Comparison of ENCODE assay signal across 20 mouse cellular contexts in the genomic region with DNA sequence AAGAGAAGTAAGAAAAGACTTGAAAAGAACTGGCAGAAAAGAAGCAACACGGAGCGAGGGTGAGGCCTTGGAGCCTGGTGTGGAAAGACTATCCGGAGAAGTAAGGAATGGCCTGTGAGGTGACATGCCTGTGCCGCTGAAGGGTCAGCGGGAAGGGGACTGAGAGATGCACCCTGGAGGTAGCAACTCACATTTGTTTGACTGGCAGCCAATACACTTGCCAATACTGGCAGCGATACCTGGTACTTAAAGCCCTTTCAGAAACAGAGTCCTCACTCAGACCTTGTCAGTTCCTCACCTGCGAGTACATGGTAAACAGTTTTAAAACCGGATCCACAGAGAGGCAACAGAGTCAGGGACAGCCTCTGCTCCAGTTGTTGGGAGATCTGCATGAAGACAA. TPM values are rescaled to one million over a fixed set of nuclear protein-coding genes. Genes with fewer than 3 reads are reported as not detected.
"Had no signal": no experiment of that assay in that cellular context is flagged by ENCODE, and none has a peak within 500 bp of the region (broad histone marks: within the 10 kb centered on the region; RNA-seq: fewer than 3 reads in every experiment).

No protein-coding gene starts in this region.

- H3K4me1 ChIP-seq: kidney, embryonic 15.5 days; limb, embryonic 15.5 days; liver, embryonic 12.5 days; lung, embryonic 15.5 days; midbrain, embryonic 13.5 days; neural tube, embryonic 15.5 days had no signal

- H3K27me3 ChIP-seq: kidney, embryonic 15.5 days; limb, embryonic 15.5 days; liver, embryonic 12.5 days; lung, embryonic 15.5 days; midbrain, embryonic 13.5 days; neural tube, embryonic 15.5 days had no signal

- H3K9me3 ChIP-seq: kidney, embryonic 15.5 days; limb, embryonic 15.5 days; liver, embryonic 12.5 days; lung, embryonic 15.5 days; midbrain, embryonic 13.5 days; neural tube, embryonic 15.5 days had no signal

- H3K4me3 ChIP-seq: kidney, embryonic 15.5 days; left cerebral cortex, adult 2 months; limb, embryonic 15.5 days; liver, embryonic 12.5 days; lung, embryonic 15.5 days; midbrain, embryonic 13.5 days; myocyte; neural tube, embryonic 15.5 days had no signal

- H3K27ac ChIP-seq: kidney, embryonic 15.5 days; left cerebral cortex, adult 2 months; limb, embryonic 15.5 days; liver, embryonic 12.5 days; lung, embryonic 15.5 days; midbrain, embryonic 13.5 days; neural tube, embryonic 15.5 days had no signal

- DNase-seq: kidney, postnatal 14 days; right cerebral cortex, adult 18-20 months; right cerebral cortex, postnatal 25 days; thymus, postnatal 4 days had no signal

- H3K36me3 ChIP-seq: kidney, embryonic 15.5 days; limb, embryonic 15.5 days; liver, embryonic 12.5 days; lung, embryonic 15.5 days; midbrain, embryonic 13.5 days; neural tube, embryonic 15.5 days had no signal

RNA-seq across cellular contexts. Expression of a gene that starts 26.5 kb away (rescaled TPM):
- total RNA-seq: layer of hippocampus, postnatal 25 days; left cerebral cortex, adult 2 months; left cerebral cortex, postnatal 14 days; megakaryocyte progenitor cell, adult 5-6 weeks had no signal
- polyA plus RNA-seq: kidney, embryonic 15.5 days; limb, embryonic 11.5 days; limb, embryonic 15.5 days; liver, embryonic 12.5 days; liver, embryonic 16.5 days; lung, embryonic 15.5 days; midbrain, embryonic 13.5 days; myocyte; neural tube, embryonic 11.5 days; small intestine, adult 2 months; stomach, embryonic 16.5 days had no signal
